Mouse (Mus musculus) liver, embryonic 12.5 days (tissue): ENCODE measurements around the gene Nrxn1. TPM values are rescaled to one million over a fixed set of nuclear protein-coding genes. Genes with fewer than 3 reads are reported as not detected.
"Not testable (repeated sequence)": the region's sequence is repeated elsewhere in the genome, so short reads cannot be mapped to it uniquely, and the experiment has no call there.

Experiments used
- ATAC-seq: fragments of 200-750 bp; cut with Nextera tagmentation; 2 replicates; pipeline ENCODE4 v1.8.0; 2017; ENCODE audit warnings: moderate number of reproducible peaks, mild to moderate bottlenecking, moderate library complexity
- H3K27ac ChIP-seq: fragments of 300-500 bp; sonication (generic); 2 replicates; pipeline ENCODE4 v1.5.1; 2016; ENCODE audit warnings: mild to moderate bottlenecking
- H3K27me3 ChIP-seq: fragments of 300-500 bp; sonication (generic); replicated peaks from 2 replicates; pipeline ENCODE4 v1.6.1; 2016; ENCODE audit warnings: mild to moderate bottlenecking, moderate library complexity
- H3K36me3 ChIP-seq: fragments of 300-500 bp; sonication (generic); 2 replicates; pipeline ENCODE4 v1.6.1; 2016; ENCODE audit warnings: mild to moderate bottlenecking, moderate library complexity
- H3K4me1 ChIP-seq: fragments of 300-500 bp; sonication (generic); 2 replicates; pipeline ENCODE4 v1.6.1; 2016
- H3K4me2 ChIP-seq: fragments of 300-500 bp; sonication (generic); 2 replicates; pipeline ENCODE4 v1.6.1; 2016; ENCODE audit warnings: mild to moderate bottlenecking, moderate library complexity
- H3K4me3 ChIP-seq: fragments of 300-500 bp; sonication (generic); 2 replicates; pipeline ENCODE4 v1.5.1; 2016; ENCODE audit warnings: mild to moderate bottlenecking, moderate library complexity
- H3K9ac ChIP-seq: fragments of 300-500 bp; sonication (generic); 2 replicates; pipeline ENCODE4 v1.6.1; 2016; ENCODE audit warnings: mild to moderate bottlenecking, moderate library complexity
- H3K9me3 ChIP-seq: fragments of 300-500 bp; sonication (generic); replicated peaks from 2 replicates; pipeline ENCODE4 v1.6.1; 2016; ENCODE audit warnings: mild to moderate bottlenecking, moderate library complexity
- whole genome bisulfite sequencing: fragments of 180-500 bp; shearing (Covaris S2); methylation state at CpG from one replicate; pipeline ENCODE4 v1.1.7; 2016; ENCODE audit not compliant: insufficient replicate concordance; 5-methylcytosine and 5-hydroxymethylcytosine counted together
- polyA plus RNA-seq: library from polyadenylated mRNA; unstranded; fragments of >200 nt; fragmentation: Nextera tagmentation; extraction: Ambion mirVana; gene quantifications from 2 replicates; pipeline ENCODE4 v1.2.1, GENCODE M21; 2016

The Nrxn1 gene
- polyA plus RNA-seq, 1 experiment from 2014 or later, result 0.39 TPM

DNA sequence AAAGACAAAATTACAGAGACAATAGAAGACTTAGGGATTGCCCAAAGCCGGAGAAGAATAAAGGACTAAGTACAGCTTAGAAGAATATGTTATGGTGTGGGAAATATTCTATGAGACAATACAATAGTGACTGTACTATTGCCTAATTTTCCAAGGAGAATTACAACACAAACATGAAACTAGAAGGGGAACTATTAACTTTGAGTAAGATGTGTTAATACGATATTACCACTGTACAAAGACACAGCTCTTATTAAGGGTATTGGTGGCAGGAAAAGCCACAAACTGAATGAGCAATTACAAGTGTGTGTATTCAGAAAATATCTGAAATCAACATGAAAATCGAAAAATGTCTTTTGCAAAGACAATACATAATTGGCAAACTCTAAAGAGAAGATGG lies 853.9 kb downstream of the Nrxn1 start:
- Histone ChIP-seq H3K9me3 (no peaks in the 10 kb centered on the region), H3K4me3 (no peak overlapping the region), H3K27me3 (no peaks in the 10 kb centered on the region), H3K4me2 (no peak overlapping the region), H3K9ac (no peak overlapping the region), H3K4me1 (no peaks in the 10 kb centered on the region), H3K36me3 (no peaks in the 10 kb centered on the region), H3K27ac (no peak overlapping the region)
- 58% methylated on average over 3 of the region's 3 CpGs for WGBS
- no peak for ATAC-seq

DNA sequence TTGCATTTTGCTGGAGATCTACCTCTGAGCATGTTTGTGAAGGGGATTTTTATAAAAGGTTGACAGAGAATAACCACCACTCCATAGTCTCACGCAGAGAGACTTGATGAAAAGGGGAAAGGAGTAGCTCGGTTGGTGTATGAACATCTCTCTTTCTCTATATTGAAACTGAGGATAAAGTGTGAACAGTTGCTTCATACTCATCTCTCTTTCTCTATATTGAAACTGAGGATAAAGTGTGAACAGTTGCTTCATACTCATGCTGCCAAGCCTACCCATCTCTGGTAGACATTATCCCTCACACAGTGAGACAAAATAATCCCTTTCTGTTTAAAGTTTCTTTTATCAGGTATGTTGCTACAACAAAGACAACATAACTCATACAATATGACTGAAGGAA lies 854.4 kb downstream of the Nrxn1 start:
- no peak for ATAC-seq
- 82% methylated on average over 2 of the region's 2 CpGs for WGBS

DNA sequence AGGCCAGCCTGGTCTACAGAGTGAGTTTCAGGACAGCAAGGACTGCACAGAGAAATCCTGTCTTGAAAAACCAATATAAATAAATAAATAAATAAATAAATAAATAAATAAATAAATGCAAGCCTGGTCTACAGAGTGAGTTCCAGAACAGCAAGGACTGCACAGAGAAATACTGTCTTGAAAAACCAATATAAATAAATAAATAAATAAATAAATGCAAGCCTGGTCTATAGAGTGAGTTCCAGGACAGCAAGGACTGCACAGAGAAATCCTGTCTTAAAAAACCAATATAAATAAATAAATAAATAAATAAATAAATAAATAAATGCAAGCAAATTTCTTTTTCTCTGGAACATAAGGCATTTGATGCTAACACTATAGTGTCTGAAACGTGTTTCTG lies 857.2 kb downstream of the Nrxn1 start:
- WGBS, result 37% methylated on average over 1 of the region's 1 CpGs
- H3K4me1 ChIP-seq, result not testable (repeated sequence)

More for the DNA sequence above, 854.4 kb downstream of the Nrxn1 start:
- H3K27me3 ChIP-seq, result no peaks in the 10 kb centered on the region
- H3K9ac ChIP-seq, result no peak overlapping the region
- H3K4me1 ChIP-seq, result no peaks in the 10 kb centered on the region
- H3K36me3 ChIP-seq, result no peaks in the 10 kb centered on the region
- H3K9me3 ChIP-seq, result no peaks in the 10 kb centered on the region
- H3K27ac ChIP-seq, result no peak overlapping the region
- H3K4me3 ChIP-seq, result no peak overlapping the region
- no peak overlapping the region for H3K4me2 ChIP-seq

GRCm38 (mm10) chr17:90234806-90235205 lies 858.1 kb downstream of the Nrxn1 start:
- WGBS, result 48% methylated on average over 2 of the region's 2 CpGs
- H3K9me3 ChIP-seq, result no peaks in the 10 kb centered on the region
- no peak for ATAC-seq
- no peak overlapping the region for H3K4me3 ChIP-seq
- H3K27ac ChIP-seq, result no peak overlapping the region
- H3K36me3 ChIP-seq, result no peaks in the 10 kb centered on the region
- H3K27me3 ChIP-seq, result no peaks in the 10 kb centered on the region
- H3K4me2 ChIP-seq, result no peak overlapping the region
- no peaks in the 10 kb centered on the region for H3K4me1 ChIP-seq
- no peak overlapping the region for H3K9ac ChIP-seq

More for the DNA sequence above, 857.2 kb downstream of the Nrxn1 start:
- H3K36me3 ChIP-seq, H3K4me2 ChIP-seq, H3K4me3 ChIP-seq, H3K9me3 ChIP-seq, H3K9ac ChIP-seq, ATAC-seq, H3K27me3 ChIP-seq, H3K27ac ChIP-seq: not testable (repeated sequence)

- no peaks in the 10 kb centered on the region for H3K36me3 ChIP-seq
- no peak overlapping the region for H3K4me3 ChIP-seq
- no peak for ATAC-seq
- H3K9ac ChIP-seq, result no peak overlapping the region
- H3K27me3 ChIP-seq, result no peaks in the 10 kb centered on the region
- H3K4me2 ChIP-seq, result no peak overlapping the region
- no peak overlapping the region for H3K27ac ChIP-seq
- H3K4me1 ChIP-seq, result no peaks in the 10 kb centered on the region
- H3K9me3 ChIP-seq, result no peaks in the 10 kb centered on the region
These were observed 884.3 kb downstream of the Nrxn1 start for GRCm38 (mm10) chr17:90208547-90208946.

DNA sequence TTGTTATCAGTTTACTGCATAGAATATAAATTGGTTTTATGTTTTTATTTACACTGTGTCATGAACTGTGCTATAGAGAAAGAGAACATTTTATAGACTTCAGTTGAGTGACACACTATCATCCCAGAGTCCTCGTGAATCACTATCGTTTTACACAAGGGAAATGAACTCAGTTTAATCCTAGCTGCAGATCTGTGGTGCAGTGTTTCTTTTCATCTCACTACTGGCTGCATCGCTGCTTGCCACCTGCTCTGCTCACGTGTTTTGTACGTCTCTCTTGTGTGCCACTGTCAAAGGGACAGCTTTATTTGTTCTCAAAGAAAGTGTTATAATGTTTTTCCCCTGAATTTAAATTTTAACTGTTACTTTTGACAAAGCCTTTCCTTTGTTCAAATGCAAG lies 885.3 kb downstream of the Nrxn1 start:
- WGBS, result 68% methylated on average over 5 of the region's 5 CpGs
- H3K4me1 ChIP-seq, result no peaks in the 10 kb centered on the region
- no peak overlapping the region for H3K9ac ChIP-seq
- no peaks in the 10 kb centered on the region for H3K9me3 ChIP-seq
- H3K4me2 ChIP-seq, result no peak overlapping the region
- H3K36me3 ChIP-seq, result no peaks in the 10 kb centered on the region
- no peak overlapping the region for H3K4me3 ChIP-seq
- no peaks in the 10 kb centered on the region for H3K27me3 ChIP-seq
- no peak for ATAC-seq
- H3K27ac ChIP-seq, result no peak overlapping the region

GRCm38 (mm10) chr17:90203993-90204392 lies 888.9 kb downstream of the Nrxn1 start:
- Histone ChIP-seq H3K9me3 (no peaks in the 10 kb centered on the region), H3K27me3 (no peaks in the 10 kb centered on the region), H3K27ac (no peak overlapping the region), H3K4me3 (no peak overlapping the region), H3K9ac (no peak overlapping the region), H3K4me2 (no peak overlapping the region), H3K36me3 (no peaks in the 10 kb centered on the region), H3K4me1 (no peaks in the 10 kb centered on the region)
- ATAC-seq, result no peak

- no peak for ATAC-seq
- Histone ChIP-seq H3K27ac (no peak overlapping the region), H3K9ac (no peak overlapping the region), H3K4me1 (no peaks in the 10 kb centered on the region), H3K27me3 (no peaks in the 10 kb centered on the region), H3K4me3 (no peak overlapping the region), H3K36me3 (no peaks in the 10 kb centered on the region), H3K9me3 (no peaks in the 10 kb centered on the region), H3K4me2 (no peak overlapping the region)
- WGBS, result 54% methylated on average over 2 of the region's 2 CpGs
These were observed 890.1 kb downstream of the Nrxn1 start for GRCm38 (mm10) chr17:90202785-90203184.

DNA sequence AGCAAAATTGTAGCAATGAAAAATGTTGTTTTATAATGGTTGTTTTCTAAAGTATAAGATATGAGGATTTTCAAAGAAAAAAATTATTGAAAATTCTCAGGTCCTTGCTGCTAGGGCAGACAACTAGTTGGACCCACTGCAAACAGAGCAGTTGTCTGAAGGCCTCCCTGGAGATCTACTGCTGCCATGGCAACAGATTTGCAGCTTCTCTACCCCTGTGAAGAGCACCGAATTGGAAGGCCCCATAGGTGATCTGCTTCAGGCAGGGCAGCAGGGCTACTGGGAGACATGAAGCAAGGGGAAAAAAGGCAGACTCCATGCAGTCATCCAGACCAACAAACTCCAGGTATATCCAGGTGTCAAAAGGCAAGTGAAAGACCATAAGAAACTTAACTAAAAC lies 896.1 kb downstream of the Nrxn1 start:
- no peak overlapping the region for H3K27ac ChIP-seq
- H3K4me2 ChIP-seq, result no peak overlapping the region
- no peaks in the 10 kb centered on the region for H3K27me3 ChIP-seq
- 0% methylated on average over 1 of the region's 1 CpGs for WGBS
- ATAC-seq, result no peak
- no peak overlapping the region for H3K4me3 ChIP-seq
- H3K9ac ChIP-seq, result no peak overlapping the region
- H3K4me1 ChIP-seq, result no peaks in the 10 kb centered on the region
- H3K9me3 ChIP-seq, result no peaks in the 10 kb centered on the region
- no peaks in the 10 kb centered on the region for H3K36me3 ChIP-seq

- no peaks in the 10 kb centered on the region for H3K36me3 ChIP-seq
- H3K4me1 ChIP-seq, result no peaks in the 10 kb centered on the region
- H3K9ac ChIP-seq, result no peak overlapping the region
- no peaks in the 10 kb centered on the region for H3K9me3 ChIP-seq
- no peaks in the 10 kb centered on the region for H3K27me3 ChIP-seq
- no peak overlapping the region for H3K4me2 ChIP-seq
- no peak overlapping the region for H3K27ac ChIP-seq
- WGBS, result 34% methylated on average over 4 of the region's 4 CpGs
- H3K4me3 ChIP-seq, result no peak overlapping the region
- ATAC-seq, result no peak
These were observed 951.3 kb downstream of the Nrxn1 start for GRCm38 (mm10) chr17:90141602-90142001.

- H3K4me3 ChIP-seq, result no peak overlapping the region
- H3K36me3 ChIP-seq, result no peaks in the 10 kb centered on the region
- H3K27me3 ChIP-seq, result no peaks in the 10 kb centered on the region
- no peak overlapping the region for H3K27ac ChIP-seq
- no peak overlapping the region for H3K4me2 ChIP-seq
- no peaks in the 10 kb centered on the region for H3K9me3 ChIP-seq
- H3K4me1 ChIP-seq, result no peaks in the 10 kb centered on the region
- ATAC-seq, result no peak
- no peak overlapping the region for H3K9ac ChIP-seq
- WGBS, result 60% methylated on average over 12 of the region's 12 CpGs
These were observed 962.0 kb downstream of the Nrxn1 start for GRCm38 (mm10) chr17:90130836-90131235.

DNA sequence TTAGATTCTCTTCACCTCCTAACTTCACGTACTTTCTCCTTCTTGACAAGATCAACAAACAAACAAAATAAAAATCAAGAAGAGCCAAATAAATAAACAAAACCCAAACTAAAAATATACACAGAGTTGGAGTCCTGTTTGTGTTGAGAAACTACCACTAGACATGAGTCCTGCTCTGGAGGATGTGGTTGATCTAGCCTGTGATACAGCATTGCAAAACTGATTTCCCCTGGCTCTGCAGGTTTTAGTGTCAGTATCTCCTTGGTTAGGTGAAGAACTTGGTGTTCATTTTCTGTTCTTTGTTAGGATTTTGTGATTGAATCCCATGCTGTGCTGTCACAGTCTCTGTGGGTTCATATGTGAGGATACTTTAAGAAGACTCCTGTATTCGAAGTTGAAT lies 963.7 kb downstream of the Nrxn1 start:
- no peak overlapping the region for H3K4me2 ChIP-seq
- H3K4me1 ChIP-seq, result no peaks in the 10 kb centered on the region
- ATAC-seq, result no peak
- no peak overlapping the region for H3K9ac ChIP-seq
- WGBS, result 72% methylated on average over 2 of the region's 2 CpGs
- H3K27me3 ChIP-seq, result no peaks in the 10 kb centered on the region
- H3K36me3 ChIP-seq, result no peaks in the 10 kb centered on the region
- no peak overlapping the region for H3K4me3 ChIP-seq
- no peaks in the 10 kb centered on the region for H3K9me3 ChIP-seq
- no peak overlapping the region for H3K27ac ChIP-seq

GRCm38 (mm10) chr17:90127561-90127960 lies 965.3 kb downstream of the Nrxn1 start:
- no peak overlapping the region for H3K4me3 ChIP-seq
- H3K27me3 ChIP-seq, result no peaks in the 10 kb centered on the region
- WGBS, result 61% methylated on average over 1 of the region's 1 CpGs
- no peak for ATAC-seq
- H3K36me3 ChIP-seq, result no peaks in the 10 kb centered on the region
- no peak overlapping the region for H3K9ac ChIP-seq
- H3K4me2 ChIP-seq, result no peak overlapping the region
- no peaks in the 10 kb centered on the region for H3K9me3 ChIP-seq
- no peaks in the 10 kb centered on the region for H3K4me1 ChIP-seq
- no peak overlapping the region for H3K27ac ChIP-seq
